Mouse (Mus musculus) myocyte (in vitro differentiated cells): ENCODE measurements at regions not wholly inside any gene's neighbourhood (a gene's known extent, or its start where the extent isn't known, plus 50 kb on each side); places are given as distances from the start of the nearest gene placed in this dataset.

Experiments
- MAX ChIP-seq: IDR thresholded peaks from one replicate; pipeline ENCODE4 v1.6.1; 2011; ENCODE audit warnings: low read depth, mild to moderate bottlenecking, control low read depth
- MYOG ChIP-seq, 3 experiments: IDR thresholded peaks; one replicate each; pipeline ENCODE4 v1.6.1; 2011; ENCODE audit warnings: control low read depth in 2 of 3, low read depth in 2 of 3, mild to moderate bottlenecking in 2 of 3; ENCODE audit not compliant: insufficient read length in 2 of 3, control insufficient read depth in 1 of 3, insufficient read depth in 1 of 3
- POLR2A ChIP-seq: IDR thresholded peaks from one replicate; pipeline ENCODE4 v1.6.1; 2011; ENCODE audit warnings: low read depth, mild to moderate bottlenecking, control low read depth, moderate library complexity; ENCODE audit not compliant: insufficient read length
- SRF ChIP-seq: IDR thresholded peaks from one replicate; pipeline ENCODE4 v1.6.1; 2011; ENCODE audit warnings: low read depth; ENCODE audit not compliant: control insufficient read depth, insufficient read length

DNA sequence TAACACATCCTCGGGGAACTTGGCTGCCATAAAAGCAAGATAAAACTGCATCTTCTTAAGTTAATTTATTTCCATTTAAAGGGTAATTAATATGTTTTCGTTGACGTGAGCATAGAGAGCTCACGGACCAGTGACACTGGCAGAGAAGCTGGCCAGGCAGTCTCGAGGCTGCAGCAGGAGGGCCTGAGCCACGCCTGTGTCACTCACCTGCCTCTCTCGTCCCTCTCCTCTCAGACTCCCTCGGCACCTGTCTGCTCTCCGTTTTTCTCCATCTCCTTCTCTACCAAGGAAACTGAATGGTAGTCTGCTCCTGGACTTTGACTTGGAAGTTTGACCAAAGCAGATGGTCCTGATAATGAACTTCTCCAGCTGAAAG, 193.8 kb downstream of the Fam43a start:
- TF ChIP-seq MAX (no peak), POLR2A (no peak), SRF (no peak), MYOG (IDR thresholded peaks at IDR 0.05; ENCODE audit: control insufficient read depth in 1 of 3, insufficient read depth in 1 of 3, insufficient read length in 2 of 3, low read depth in 2 of 3) (no peak)
